Mouse (Mus musculus) adrenal gland, postnatal 14 days (tissue): ENCODE measurements around the gene Nfkbid. TPM values are rescaled to one million over a fixed set of nuclear protein-coding genes. Genes with fewer than 3 reads are reported as not detected.

Experiments
- DNase-seq: peaks from one replicate; pipeline ENCODE4 v3.0.0; 2021; ENCODE audit warnings: mixed read lengths
- total RNA-seq: library from RNA; stranded (reverse); gene quantifications from 2 replicates; pipeline ENCODE4 v1.2.3, GENCODE M21; 2021

Nfkbid gene
- total RNA-seq, 1 experiment from 2014 or later = 2.8 TPM

DNA sequence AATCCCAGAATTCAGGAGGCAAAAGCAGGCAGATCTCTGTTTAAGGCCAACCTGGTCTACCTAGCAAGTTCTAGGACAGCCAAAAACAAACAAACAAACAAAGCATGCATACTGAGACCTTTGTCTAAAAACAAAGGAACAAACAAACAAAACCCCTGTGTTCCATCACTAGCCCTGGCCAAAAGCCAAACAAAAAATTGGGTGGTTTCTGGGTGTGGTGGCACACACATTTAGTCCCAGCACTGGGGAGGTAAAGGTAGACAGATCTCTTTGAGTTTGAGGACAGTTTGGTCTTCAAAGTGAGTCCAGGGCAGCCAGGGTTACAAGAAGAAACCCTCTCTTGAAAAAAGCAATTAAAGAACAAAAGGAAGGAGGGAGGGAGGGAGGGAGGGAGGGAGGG is 7.8 kb downstream of the Nfkbid start:
- no peak for DNase-seq

GRCm38 (mm10) chr7:30430191-30430590 is 8.7 kb downstream of the Nfkbid start:
- DNase-seq = no peak

DNA sequence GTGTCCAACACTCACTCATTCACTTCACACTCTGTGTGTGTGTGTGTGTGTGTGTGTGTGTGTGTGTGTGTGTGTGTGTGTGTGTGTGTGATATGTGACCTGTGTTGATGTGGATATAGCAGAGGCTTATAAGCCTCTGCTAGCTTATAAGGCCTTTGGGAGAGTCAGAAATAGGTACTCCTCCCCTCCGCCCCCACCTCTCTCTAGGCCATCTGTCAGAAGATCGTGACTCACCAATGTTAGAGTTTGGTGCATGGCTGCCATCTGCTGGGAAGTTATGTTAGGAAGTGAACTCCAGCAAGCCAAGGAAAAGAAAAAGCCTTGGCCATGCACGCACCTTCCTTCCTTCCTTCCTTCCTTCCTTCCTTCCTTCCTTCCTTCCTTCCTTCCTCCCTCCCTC is 10.3 kb downstream of the Nfkbid start:
- peak; percentile 84 for DNase-seq

GRCm38 (mm10) chr7:30434238-30434637 is 12.7 kb downstream of the Nfkbid start:
- peak; percentile 88 for DNase-seq

- no peak for DNase-seq
Measured at GRCm38 (mm10) chr7:30434701-30435100, 13.2 kb downstream of the Nfkbid start.

DNA sequence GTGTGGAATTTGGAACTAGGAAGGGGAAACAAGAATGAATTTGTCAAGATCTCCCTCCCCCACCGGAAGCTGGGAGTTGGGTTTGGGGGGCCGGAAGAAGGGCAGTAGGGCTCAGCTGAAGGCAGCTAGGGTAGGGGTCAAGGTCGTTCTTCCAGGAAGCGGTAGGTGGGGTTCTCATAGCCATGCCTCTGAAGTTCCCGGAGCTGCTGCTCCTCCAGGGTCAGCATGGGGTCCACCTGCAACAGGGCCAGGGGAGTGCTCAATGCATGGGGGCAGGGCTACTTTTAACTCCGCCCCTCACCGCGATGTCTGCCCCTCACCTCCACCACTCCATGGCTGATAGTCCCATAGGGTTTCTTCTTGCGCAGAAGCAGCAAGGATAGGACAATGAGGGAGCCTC is 13.6 kb downstream of the Nfkbid start:
- DNase-seq = no peak

DNA sequence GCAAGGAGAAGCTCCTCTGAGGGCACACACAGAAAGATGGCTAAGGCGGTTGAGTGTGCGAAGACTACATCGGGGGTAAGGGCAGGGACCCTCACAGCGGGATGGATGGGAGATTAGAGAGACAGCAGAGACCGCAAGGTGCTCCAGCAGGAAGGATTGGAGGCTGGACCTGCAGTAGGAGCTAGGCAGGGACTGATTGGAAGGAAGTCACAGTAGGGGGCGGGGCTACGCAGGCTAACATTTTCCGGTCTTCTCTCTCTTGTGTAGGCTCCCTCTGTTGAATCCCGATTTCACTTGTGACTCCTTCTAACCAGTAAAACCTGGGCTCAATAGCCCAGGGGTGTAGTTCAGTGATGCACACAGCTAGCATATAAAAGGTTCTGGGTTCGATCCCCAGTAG is 15.3 kb downstream of the Nfkbid start:
- no peak for DNase-seq

- DNase-seq = no peak
Measured at GRCm38 (mm10) chr7:30439734-30440133, 18.2 kb downstream of the Nfkbid start.

- DNase-seq = peak; percentile 69
Measured at GRCm38 (mm10) chr7:30440697-30441096, 19.2 kb downstream of the Nfkbid start.

DNA sequence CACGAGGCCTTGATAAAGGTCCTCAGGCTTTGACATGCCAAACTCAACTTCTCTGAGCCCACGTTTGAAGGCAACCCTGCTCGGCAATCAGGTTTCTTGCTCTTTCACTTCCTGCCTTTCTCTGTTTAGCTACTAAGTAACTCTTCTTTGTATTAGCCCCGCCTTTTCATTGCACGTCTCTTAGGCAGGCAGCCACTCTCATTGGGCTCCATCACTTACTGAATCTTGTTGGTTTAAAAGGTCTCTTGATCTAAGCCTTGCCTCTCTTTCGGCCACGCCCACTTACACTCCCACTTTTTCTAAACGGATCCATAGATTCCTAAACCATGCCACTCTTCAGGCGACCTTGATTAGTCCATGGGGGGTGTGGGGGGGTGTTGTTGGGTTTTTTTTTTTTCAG is 22.2 kb downstream of the Nfkbid start:
- DNase-seq = no peak

- DNase-seq = peak; percentile 67
Measured at GRCm38 (mm10) chr7:30444154-30444970, 22.8 kb downstream of the Nfkbid start.

- DNase-seq = peak; percentile 76
Measured at GRCm38 (mm10) chr7:30444971-30445751, 23.6 kb downstream of the Nfkbid start, which contains the start of gene Aplp1. Gene Aplp1, minus strand, starts transcription at chr7:30445535.

- no peak for DNase-seq
Measured at GRCm38 (mm10) chr7:30450241-30450640, 28.7 kb downstream of the Nfkbid start.

GRCm38 (mm10) chr7:30453327-30453726 is 31.8 kb downstream of the Nfkbid start:
- DNase-seq = no peak

- peak; percentile 36 for DNase-seq
Measured at GRCm38 (mm10) chr7:30453766-30454165, 32.2 kb downstream of the Nfkbid start.

- no peak for DNase-seq
Measured at GRCm38 (mm10) chr7:30454259-30454658, 32.7 kb downstream of the Nfkbid start.

- DNase-seq = no peak
Measured at GRCm38 (mm10) chr7:30456487-30456886, 35.0 kb downstream of the Nfkbid start.

DNA sequence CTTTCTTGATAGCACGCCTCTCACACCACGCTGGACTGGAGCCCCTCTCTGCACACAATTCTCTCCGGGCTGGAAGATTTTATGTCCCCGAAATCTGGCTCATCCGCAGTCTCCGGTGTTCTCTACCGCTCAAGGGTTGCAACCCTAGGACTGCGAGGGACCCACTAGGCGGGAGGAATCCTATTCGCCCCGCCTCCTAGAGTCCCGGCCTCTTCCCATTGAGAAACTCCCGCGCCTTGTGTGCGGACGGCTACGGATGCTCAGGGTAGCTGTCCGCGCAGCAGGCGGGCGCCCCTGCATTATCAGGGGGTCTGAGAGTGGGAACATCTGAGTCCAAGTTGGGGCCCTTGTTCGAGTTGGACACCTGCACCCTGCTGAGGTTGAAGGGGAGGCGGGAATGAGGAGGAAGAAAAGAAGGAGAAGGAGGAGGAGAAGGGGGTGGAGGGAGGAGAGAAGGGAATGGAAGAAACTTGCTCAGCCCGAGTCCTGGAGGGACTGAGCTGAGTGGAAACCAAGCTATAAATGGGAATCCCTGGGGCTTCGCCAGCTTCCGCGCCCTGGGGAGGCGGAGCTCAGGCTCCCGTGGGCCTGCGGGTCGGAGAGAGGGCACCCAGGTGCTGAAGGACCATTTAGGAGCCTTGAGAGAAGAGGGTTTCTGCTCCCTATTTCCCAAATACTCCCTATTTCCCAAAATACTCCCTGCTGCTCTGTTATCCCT is 35.5 kb downstream of the Nfkbid start:
- DNase-seq = no peak

DNA sequence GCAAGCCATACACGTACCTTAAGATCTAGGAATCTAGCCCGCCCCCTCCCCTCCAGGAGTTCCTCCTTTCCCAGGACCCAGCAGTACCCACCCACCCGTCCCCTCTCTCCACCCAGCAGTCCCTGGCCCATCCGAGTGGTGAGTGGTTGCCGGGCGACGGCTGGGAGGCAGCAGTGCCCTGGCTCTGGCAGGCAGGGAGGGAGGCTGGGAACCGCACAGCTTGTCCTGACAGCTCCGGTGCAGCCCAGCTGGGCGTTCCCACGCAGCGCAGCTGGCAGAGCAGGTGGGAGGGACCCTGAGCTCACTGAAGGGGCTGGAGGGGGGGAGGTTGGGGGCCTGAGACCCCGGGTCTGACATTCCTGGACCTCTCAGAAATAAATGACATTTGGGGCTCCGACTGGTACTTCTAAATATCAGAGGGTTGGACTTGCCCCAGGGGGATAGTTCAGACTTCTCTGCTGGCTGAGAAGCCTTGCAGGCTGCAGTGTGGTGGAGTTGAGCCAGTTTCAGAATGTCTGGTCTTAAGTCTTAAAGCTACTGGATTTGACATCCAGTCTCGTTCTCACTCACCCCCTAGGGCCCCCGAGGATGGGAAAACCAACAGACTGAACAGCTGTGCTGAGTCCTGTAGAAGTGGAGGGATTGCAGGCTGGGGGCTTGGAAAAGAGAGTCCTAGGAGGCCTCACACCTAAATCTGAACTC is 36.2 kb downstream of the Nfkbid start, which contains the start of the genes Kirrel2 and Nphs1:
Gene Kirrel2 (minus strand): TSS at position 62 of the 702 bp plus-strand sequence.
Gene Nphs1 (plus strand): TSS at position 687 of the 702 bp plus-strand sequence.
- DNase-seq = peak; percentile 41

GRCm38 (mm10) chr7:30459484-30459883 is 38.0 kb downstream of the Nfkbid start:
- no peak for DNase-seq

DNA sequence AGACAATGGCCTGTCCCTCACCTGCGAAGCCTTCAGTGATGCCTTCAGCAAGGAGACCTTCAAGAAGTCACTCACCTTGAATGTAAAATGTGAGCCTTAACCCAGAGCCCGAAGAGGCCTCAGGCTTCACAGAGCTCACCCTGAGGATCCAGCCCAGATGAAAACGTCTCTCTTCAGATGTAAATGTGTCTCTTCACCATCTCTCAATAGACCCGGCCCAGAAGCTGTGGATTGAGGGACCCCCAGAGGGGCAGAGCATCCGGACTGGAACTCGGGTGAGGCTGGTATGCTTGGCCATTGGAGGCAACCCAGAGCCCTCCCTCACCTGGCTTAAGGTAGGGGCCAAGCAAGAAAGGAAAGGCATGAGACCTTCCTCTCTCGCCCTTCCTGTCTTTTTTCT is 42.0 kb downstream of the Nfkbid start:
- DNase-seq = no peak

- no peak for DNase-seq
Measured at GRCm38 (mm10) chr7:30463996-30464395, 42.5 kb downstream of the Nfkbid start.
